Mouse (Mus musculus): ENCODE results near the gene Sec16b. TPM values are rescaled to one million over a fixed set of nuclear protein-coding genes. Genes with fewer than 3 reads are reported as not detected.
A peak's percentile ranks its signal among the peaks of the same experiment; 100 is the strongest.

Gene Sec16b
- polyA plus RNA-seq, 1 experiment from 2014 or later, result 0.73 TPM

DNA sequence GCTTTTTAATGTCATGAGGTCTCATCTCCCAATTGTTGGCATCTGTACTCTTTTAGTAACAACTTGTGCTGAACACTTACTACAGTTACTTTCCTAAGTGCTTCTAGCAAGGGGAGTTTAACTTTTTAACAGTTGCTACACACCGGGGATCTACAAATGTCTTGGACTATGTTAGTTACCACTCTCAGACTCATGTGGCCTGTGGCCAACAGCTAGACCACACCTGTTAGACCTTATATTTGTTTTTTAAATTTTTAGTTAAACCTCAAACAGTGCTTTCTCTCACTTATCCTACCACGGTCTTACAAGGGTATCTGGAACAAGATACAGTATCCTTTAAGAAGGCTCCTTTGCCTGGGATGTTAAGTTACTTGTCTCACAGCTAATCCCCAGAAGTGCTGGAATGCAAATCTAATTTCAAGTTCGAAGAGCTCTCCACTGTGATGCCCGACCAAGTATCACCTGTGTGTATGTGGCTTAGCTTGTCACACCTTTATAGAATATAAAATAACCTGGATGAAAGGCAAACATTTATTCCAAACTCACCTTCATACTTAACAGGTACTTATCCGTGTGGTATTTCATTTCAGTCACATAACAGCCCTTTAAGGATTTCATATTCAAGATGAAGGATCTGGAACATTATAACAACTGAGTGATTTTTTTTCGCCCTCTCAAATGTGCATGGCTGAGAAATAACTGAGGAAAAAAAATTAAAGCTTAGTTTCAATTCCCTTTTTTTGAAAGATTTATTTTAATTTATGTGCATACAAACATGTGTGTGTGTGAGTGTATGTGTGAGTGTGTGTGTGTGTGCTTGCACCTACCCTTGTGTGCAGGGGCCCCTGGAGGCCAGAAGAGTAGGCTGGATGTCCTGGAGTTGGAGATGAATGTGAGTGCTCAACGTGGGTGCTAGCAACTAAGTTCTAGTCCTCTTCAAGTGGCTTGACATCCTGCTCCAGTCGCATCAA is 10.6 kb downstream of the Sec16b start:
- Histone ChIP-seq H3K27me3 (no peaks in the 10 kb centered on the region), H3K9me3 (no peaks in the 10 kb centered on the region), H3K27ac (replicated peaks) (no peak overlapping the region), H3K4me3 (no peak overlapping the region), H3K36me3 (no peaks in the 10 kb centered on the region), H3K9ac (replicated peaks) (no peak overlapping the region), H3K4me2 (replicated peaks) (no peak overlapping the region), H3K4me1 (peaks cover 2% of the 10 kb centered on the region; the same call in 1 of the 2 replicates)
- no peak for ATAC-seq (ENCODE audit: low FRiP score, low read depth)
- WGBS, result 87% methylated on average over 8 of the region's 8 CpGs

GRCm38 (mm10) chr1:157518111-157518523 is 11.6 kb downstream of the Sec16b start:
- no peak overlapping the region for H3K4me2 ChIP-seq (replicated peaks)
- no peak overlapping the region for H3K9ac ChIP-seq (replicated peaks)
- H3K9me3 ChIP-seq, result no peaks in the 10 kb centered on the region
- no peak overlapping the region for H3K4me3 ChIP-seq
- ATAC-seq (ENCODE audit: low FRiP score, low read depth), result no peak
- WGBS, result 62% methylated on average over 4 of the region's 4 CpGs
- H3K27me3 ChIP-seq, result no peaks in the 10 kb centered on the region
- peaks cover 2% of the 10 kb centered on the region; the same call in 1 of the 2 replicates for H3K4me1 ChIP-seq
- no peak overlapping the region for H3K27ac ChIP-seq (replicated peaks)
- no peaks in the 10 kb centered on the region for H3K36me3 ChIP-seq

GRCm38 (mm10) chr1:157519396-157519795 is 12.9 kb downstream of the Sec16b start:
- H3K4me3 ChIP-seq, result no peak overlapping the region
- no peak overlapping the region for H3K9ac ChIP-seq (replicated peaks)
- ATAC-seq (ENCODE audit: low FRiP score, low read depth), result no peak
- H3K4me2 ChIP-seq (replicated peaks), result no peak overlapping the region
- peaks cover 2% of the 10 kb centered on the region; the same call in 1 of the 2 replicates for H3K4me1 ChIP-seq
- H3K27me3 ChIP-seq, result no peaks in the 10 kb centered on the region
- no peak overlapping the region for H3K27ac ChIP-seq (replicated peaks)
- no peaks in the 10 kb centered on the region for H3K9me3 ChIP-seq
- H3K36me3 ChIP-seq, result no peaks in the 10 kb centered on the region
- WGBS, result 84% methylated on average over 2 of the region's 2 CpGs

DNA sequence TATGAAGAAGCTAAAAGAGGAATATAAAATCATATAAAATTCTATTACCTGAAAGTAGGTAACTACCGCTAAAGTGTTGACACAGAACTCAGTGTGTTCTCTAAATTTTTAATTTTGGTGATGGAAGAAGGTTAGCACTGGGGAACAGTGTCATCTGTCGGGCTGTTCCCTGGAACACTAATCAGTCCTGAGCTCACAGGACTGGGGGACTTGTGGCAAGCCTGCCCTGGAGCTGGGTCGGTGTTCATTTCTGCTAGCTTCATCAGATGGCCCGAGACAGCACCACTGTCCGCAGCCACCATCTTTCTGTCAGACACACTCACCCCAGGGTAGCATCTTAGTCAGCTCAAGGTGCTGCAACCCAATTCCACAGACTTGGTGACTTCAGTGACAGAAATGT is 15.8 kb downstream of the Sec16b start:
- no peak for ATAC-seq (ENCODE audit: low FRiP score, low read depth)
- 94% methylated on average over 5 of the region's 5 CpGs for WGBS

GRCm38 (mm10) chr1:157524775-157525174 is 18.2 kb downstream of the Sec16b start:
- no peak for ATAC-seq (ENCODE audit: low FRiP score, low read depth)
- Histone ChIP-seq H3K9ac (replicated peaks) (no peak overlapping the region), H3K4me2 (replicated peaks) (no peak overlapping the region), H3K27ac (replicated peaks) (no peak overlapping the region), H3K9me3 (no peaks in the 10 kb centered on the region), H3K27me3 (no peaks in the 10 kb centered on the region), H3K4me3 (no peak overlapping the region), H3K36me3 (no peaks in the 10 kb centered on the region), H3K4me1 (no peaks in the 10 kb centered on the region)
- WGBS, result 89% methylated on average over 7 of the region's 7 CpGs

More for the DNA sequence above, 15.8 kb downstream of the Sec16b start:
- no peak overlapping the region for H3K4me3 ChIP-seq
- H3K27ac ChIP-seq (replicated peaks), result no peak overlapping the region
- no peaks in the 10 kb centered on the region for H3K36me3 ChIP-seq
- H3K4me2 ChIP-seq (replicated peaks), result no peak overlapping the region
- H3K9me3 ChIP-seq, result no peaks in the 10 kb centered on the region
- H3K4me1 ChIP-seq, result peaks cover 2% of the 10 kb centered on the region; the same call in 1 of the 2 replicates
- H3K9ac ChIP-seq (replicated peaks), result no peak overlapping the region
- no peaks in the 10 kb centered on the region for H3K27me3 ChIP-seq

- H3K9me3 ChIP-seq, result no peaks in the 10 kb centered on the region
- no peak for ATAC-seq (ENCODE audit: low FRiP score, low read depth)
- WGBS, result 85% methylated on average over 16 of the region's 16 CpGs
Measured at GRCm38 (mm10) chr1:157525692-157526354, 19.3 kb downstream of the Sec16b start.

DNA sequence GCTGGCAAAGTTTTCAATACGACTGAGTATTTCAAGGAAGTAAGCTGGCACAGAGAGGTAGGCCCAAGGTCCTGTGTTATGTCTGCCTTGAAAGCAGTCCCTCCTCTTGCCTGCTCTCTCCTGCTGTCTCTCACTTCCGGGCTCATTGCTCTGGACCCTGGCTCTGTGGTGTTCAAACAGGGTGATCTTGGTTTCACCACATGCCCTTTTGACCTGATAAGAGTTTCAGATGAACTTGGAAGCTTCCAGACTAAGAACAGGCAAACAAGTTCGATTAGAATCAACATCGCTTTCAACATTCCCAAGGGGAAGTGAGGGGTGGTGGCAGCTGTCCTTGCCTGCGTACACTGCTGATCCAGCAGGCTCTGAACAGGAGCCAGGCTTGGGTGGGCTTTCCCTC is 20.1 kb downstream of the Sec16b start:
- ATAC-seq (ENCODE audit: low FRiP score, low read depth), result no peak
- H3K9ac ChIP-seq (replicated peaks), result no peak overlapping the region
- no peaks in the 10 kb centered on the region for H3K9me3 ChIP-seq
- no peak overlapping the region for H3K4me3 ChIP-seq
- no peaks in the 10 kb centered on the region for H3K36me3 ChIP-seq
- no peak overlapping the region for H3K4me2 ChIP-seq (replicated peaks)
- no peaks in the 10 kb centered on the region for H3K4me1 ChIP-seq
- no peaks in the 10 kb centered on the region; the same call in 1 of the 2 replicates for H3K27me3 ChIP-seq
- 82% methylated on average over 5 of the region's 5 CpGs for WGBS
- no peak overlapping the region for H3K27ac ChIP-seq (replicated peaks)

More at GRCm38 (mm10) chr1:157525692-157526354, 19.3 kb downstream of the Sec16b start:
- H3K36me3 ChIP-seq, result no peaks in the 10 kb centered on the region
- no peak overlapping the region for H3K27ac ChIP-seq (replicated peaks)
- H3K4me3 ChIP-seq, result no peak overlapping the region
- H3K4me1 ChIP-seq, result no peaks in the 10 kb centered on the region
- H3K9ac ChIP-seq (replicated peaks), result no peak overlapping the region
- H3K27me3 ChIP-seq, result no peaks in the 10 kb centered on the region
- no peak overlapping the region for H3K4me2 ChIP-seq (replicated peaks)

DNA sequence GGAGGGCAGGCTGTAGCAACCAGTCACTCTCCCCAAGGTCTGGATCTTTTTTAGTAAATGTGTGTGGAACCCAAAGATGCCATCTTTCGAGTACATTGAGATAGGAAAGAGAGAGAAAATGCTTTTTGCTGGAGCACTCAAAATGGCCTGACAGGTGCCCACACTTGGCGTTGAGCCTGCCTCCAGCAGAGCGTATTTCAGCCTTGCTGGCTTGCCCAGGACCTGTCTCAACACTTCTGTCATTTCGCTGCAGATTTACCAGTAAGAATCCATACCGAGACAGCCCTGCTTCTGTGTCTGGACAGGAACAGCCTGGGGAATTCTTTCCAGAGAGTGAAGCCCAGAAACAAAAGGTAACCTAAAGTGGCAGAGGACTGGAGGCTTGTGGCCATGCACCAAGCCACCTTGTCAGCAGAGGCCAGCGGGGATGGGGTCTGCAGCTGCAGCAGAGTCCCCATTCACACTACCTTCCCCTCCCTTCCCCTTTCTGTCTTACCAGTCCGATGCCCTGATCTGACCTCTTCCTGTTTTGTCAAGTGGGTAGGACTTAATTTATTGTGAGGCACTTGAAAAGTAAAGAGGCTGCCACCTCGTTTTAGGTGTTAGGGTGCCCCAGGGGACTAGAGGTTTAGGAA is 26.4 kb downstream of the Sec16b start:
- WGBS, result 63% methylated on average over 7 of the region's 8 CpGs
- Histone ChIP-seq H3K9ac (replicated peaks) (no peak overlapping the region), H3K27me3 (no peaks in the 10 kb centered on the region; the same call in 1 of the 2 replicates), H3K4me1 (peaks cover 4% of the 10 kb centered on the region; the same call in 1 of the 2 replicates), H3K36me3 (no peaks in the 10 kb centered on the region), H3K27ac (replicated peaks) (no peak overlapping the region), H3K4me2 (replicated peaks) (no peak overlapping the region), H3K9me3 (no peaks in the 10 kb centered on the region), H3K4me3 (no peak overlapping the region)
- no peak for ATAC-seq (ENCODE audit: low FRiP score, low read depth)

- no peak overlapping the region for H3K4me2 ChIP-seq (replicated peaks)
- no peak overlapping the region for H3K4me3 ChIP-seq
- no peak overlapping the region for H3K9ac ChIP-seq (replicated peaks)
- 84% methylated on average over 1 of the region's 1 CpGs for WGBS
- no peaks in the 10 kb centered on the region for H3K36me3 ChIP-seq
- H3K9me3 ChIP-seq, result no peaks in the 10 kb centered on the region
- H3K4me1 ChIP-seq, result peaks cover 4% of the 10 kb centered on the region; the same call in 1 of the 2 replicates
- H3K27me3 ChIP-seq, result no peaks in the 10 kb centered on the region; the same call in 1 of the 2 replicates
- no peak overlapping the region for H3K27ac ChIP-seq (replicated peaks)
- no peak for ATAC-seq (ENCODE audit: low FRiP score, low read depth)
Measured at GRCm38 (mm10) chr1:157535571-157535970, 29.0 kb downstream of the Sec16b start.

GRCm38 (mm10) chr1:157536471-157536870 is 29.9 kb downstream of the Sec16b start:
- no peaks in the 10 kb centered on the region for H3K36me3 ChIP-seq
- peak; percentile 60; the same call in 1 of the 2 replicates for ATAC-seq (ENCODE audit: low FRiP score, low read depth)

DNA sequence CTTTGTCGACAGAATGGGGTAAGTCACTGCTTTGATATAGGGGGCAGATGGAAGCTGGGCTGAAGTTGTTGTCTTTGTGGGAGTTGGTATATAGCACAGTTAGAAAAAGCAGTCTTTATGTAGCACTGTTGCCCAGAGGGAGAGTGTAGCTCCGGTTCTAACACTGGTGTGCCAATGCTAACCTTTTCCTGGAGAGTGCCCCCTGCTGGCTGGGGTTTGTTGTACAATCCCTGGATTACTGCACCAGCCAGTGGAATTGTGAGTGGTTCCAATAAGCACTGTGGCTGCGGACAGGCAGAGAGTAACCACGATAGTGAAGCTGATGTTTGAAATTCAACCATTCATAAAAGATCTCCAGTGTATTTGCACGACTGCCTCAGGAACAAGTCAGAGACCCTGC is 31.1 kb downstream of the Sec16b start:
- Histone ChIP-seq H3K27me3 (no peaks in the 10 kb centered on the region), H3K4me3 (no peak overlapping the region), H3K36me3 (no peaks in the 10 kb centered on the region), H3K4me1 (peaks cover 4% of the 10 kb centered on the region; the same call in 1 of the 2 replicates), H3K4me2 (replicated peaks) (no peak overlapping the region), H3K9ac (replicated peaks) (no peak overlapping the region), H3K27ac (replicated peaks) (no peak overlapping the region), H3K9me3 (no peaks in the 10 kb centered on the region)
- no peak for ATAC-seq (ENCODE audit: low FRiP score, low read depth)
- 86% methylated on average over 5 of the region's 5 CpGs for WGBS

More at GRCm38 (mm10) chr1:157536471-157536870, 29.9 kb downstream of the Sec16b start:
- Histone ChIP-seq H3K9ac (replicated peaks) (no peak overlapping the region), H3K4me1 (peaks cover 4% of the 10 kb centered on the region; the same call in 1 of the 2 replicates), H3K27me3 (no peaks in the 10 kb centered on the region; the same call in 1 of the 2 replicates), H3K27ac (replicated peaks) (no peak overlapping the region), H3K4me3 (no peak overlapping the region), H3K9me3 (no peaks in the 10 kb centered on the region), H3K4me2 (replicated peaks) (no peak overlapping the region)
- WGBS, result 9% methylated on average over 6 of the region's 6 CpGs

All from midbrain, embryonic 12.5 days (tissue).